Mouse (Mus musculus): ENCODE data around the gene Tada2b.

GRCm38 (mm10) chr5:36479735-36480134 lies 4.3 kb downstream of the Tada2b start:
- TF ChIP-seq CTCF (IDR thresholded peaks at IDR 0.05; ENCODE audit: low read depth) (no peak), EP300 (IDR thresholded peaks at IDR 0.05; ENCODE audit: low read depth) (no peak)
